Comparison of ENCODE assay signal across 10 mouse cellular contexts in genomic region chr19:35282775-35283447, GRCm38 (mm10).
"Had no signal": no experiment of that assay in that cellular context is flagged by ENCODE, and none has a peak within 500 bp of the region (broad histone marks: within the 10 kb centered on the region; RNA-seq: fewer than 3 reads in every experiment).

No protein-coding gene starts in this region.

- H3K4me3 ChIP-seq: limb, embryonic 12.5 days; liver, embryonic 13.5 days had no signal

- ATAC-seq: liver, postnatal 0 days; midbrain, embryonic 16.5 days had no signal

- H3K27ac ChIP-seq: limb, embryonic 12.5 days; liver, embryonic 13.5 days; stomach, postnatal 0 days had no signal

- H3K9me3 ChIP-seq: limb, embryonic 12.5 days; liver, embryonic 13.5 days had no signal

- H3K27me3 ChIP-seq: limb, embryonic 12.5 days; liver, embryonic 13.5 days had no signal

- H3K4me2 ChIP-seq: limb, embryonic 12.5 days; liver, embryonic 13.5 days had no signal

- H3K4me1 ChIP-seq: limb, embryonic 12.5 days; liver, embryonic 13.5 days had no signal

- H3K36me3 ChIP-seq: limb, embryonic 12.5 days; liver, embryonic 13.5 days had no signal

- H3K9ac ChIP-seq: limb, embryonic 12.5 days; liver, embryonic 13.5 days; liver, postnatal 0 days had no signal

- DNase-seq: kidney, postnatal 25 days; liver; liver, embryonic 13.5 days; liver, postnatal 0 days; right cerebral cortex, adult 18-20 months; right cerebral cortex, postnatal 25 days; thymus, postnatal 4 days had no signal
